Mouse (Mus musculus) testis, adult 2 months (tissue): ENCODE measurements at regions not wholly inside any gene's neighbourhood (a gene's known extent, or its start where the extent isn't known, plus 50 kb on each side); places are given as distances from the start of the nearest gene placed in this dataset.

Experiments
- H3K27ac ChIP-seq: fragments of 200-500 bp; 2 replicates; pipeline ENCODE4 v1.5.1; 2012; ENCODE audit warnings: low read depth, low read length; ENCODE audit not compliant: control insufficient read depth, insufficient read depth
- H3K27me3 ChIP-seq: fragments of 200-500 bp; 2 replicates; pipeline ENCODE4 v1.6.1; 2012; ENCODE audit warnings: mild to moderate bottlenecking, low read length, moderate library complexity; ENCODE audit not compliant: control insufficient read depth, insufficient read depth
- H3K36me3 ChIP-seq: fragments of 200-500 bp; 2 replicates; pipeline ENCODE4 v1.6.1; 2012; ENCODE audit warnings: mild to moderate bottlenecking, low read length; ENCODE audit not compliant: control insufficient read depth, insufficient read depth
- H3K4me1 ChIP-seq: fragments of 200-500 bp; 2 replicates; pipeline ENCODE4 v1.6.1; 2012; ENCODE audit warnings: low read length; ENCODE audit not compliant: control insufficient read depth, insufficient read depth
- H3K4me3 ChIP-seq: fragments of 200-500 bp; 2 replicates; pipeline ENCODE4 v1.5.1; 2012; ENCODE audit warnings: low read depth, mild to moderate bottlenecking, low read length, moderate library complexity, mixed read lengths; ENCODE audit not compliant: control insufficient read depth
- CTCF ChIP-seq: fragments of 200-500 bp; IDR thresholded peaks from 2 replicates; pipeline ENCODE4 v1.5.1; 2012; ENCODE audit warnings: low read depth, mild to moderate bottlenecking, inconsistent platforms, low read length, moderate library complexity; ENCODE audit not compliant: control insufficient read depth, insufficient read depth, insufficient replicate concordance
- POLR2A ChIP-seq: fragments of 200-500 bp; IDR thresholded peaks from 2 replicates; pipeline ENCODE4 v1.6.1; 2012; ENCODE audit warnings: low read depth, mild to moderate bottlenecking, inconsistent platforms, low read length, moderate library complexity; ENCODE audit not compliant: control insufficient read depth

- TF ChIP-seq POLR2A (no peak), CTCF (no peak)
- no peaks in the 10 kb centered on the region for H3K36me3 ChIP-seq
- H3K27ac ChIP-seq, result no peak overlapping the region
- no peaks in the 10 kb centered on the region for H3K27me3 ChIP-seq
- H3K4me3 ChIP-seq, result no peak overlapping the region
- peaks cover 4% of the 10 kb centered on the region for H3K4me1 ChIP-seq
Measured at GRCm38 (mm10) chr4:55297841-55298240, 52.0 kb upstream of the Rad23b start.
